8 mouse cellular contexts compared by ENCODE assay signal in the genomic region with DNA sequence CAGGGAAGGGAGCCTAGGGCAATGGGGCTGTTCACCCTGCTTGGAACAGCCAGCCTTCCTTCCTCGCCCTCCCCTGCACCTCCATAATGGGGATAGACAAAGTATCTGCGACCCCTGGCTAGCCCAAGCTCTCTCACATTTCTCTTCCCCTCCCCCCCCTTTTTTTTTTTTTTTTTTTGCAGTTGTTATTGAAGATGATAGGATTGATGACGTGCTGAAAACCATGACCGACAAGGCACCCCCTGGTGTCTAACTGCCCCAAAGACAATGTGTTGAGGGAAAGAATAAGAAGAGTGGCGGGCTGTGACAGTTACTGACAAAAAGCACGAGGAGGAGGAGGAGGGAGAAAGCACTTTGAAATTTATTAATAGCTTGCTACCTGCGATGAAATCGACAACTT. TPM values are rescaled to one million over a fixed set of nuclear protein-coding genes. Genes with fewer than 3 reads are reported as not detected.
DNase-seq lines count a peak whose midpoint lies in the region; ATAC-seq and TF ChIP-seq lines count a peak whose summit lies in the region.

No protein-coding gene starts in this region.

- H3K4me1 ChIP-seq in cerebellum, adult 2 months (ENCODE audit: control insufficient read depth, insufficient read depth, low read length), result peaks cover 5% of the 10 kb centered on the region
- H3K4me1 ChIP-seq in megakaryocyte, embryonic 14.5 days, result peaks cover 35% of the 10 kb centered on the region
- H3K4me1 ChIP-seq in limb, embryonic 14.5 days (ENCODE audit: control insufficient read depth, insufficient read depth, low read length), result peaks cover 14% of the 10 kb centered on the region; the same call in 1 of the 2 replicates
- peaks cover 33% of the 10 kb centered on the region for H3K4me1 ChIP-seq in stomach, embryonic 15.5 days

- H3K27me3 ChIP-seq in cerebellum, adult 2 months (ENCODE audit: control insufficient read depth, insufficient read depth, low read length), result no peaks in the 10 kb centered on the region
- peaks cover 99% of the 10 kb centered on the region for H3K27me3 ChIP-seq in megakaryocyte, embryonic 14.5 days (replicated peaks)
- H3K27me3 ChIP-seq in limb, embryonic 14.5 days (ENCODE audit: control insufficient read depth, insufficient read depth, low read length), result peaks cover 40% of the 10 kb centered on the region
- H3K27me3 ChIP-seq in stomach, embryonic 15.5 days (replicated peaks), result no peaks in the 10 kb centered on the region

- H3K9ac ChIP-seq in limb, embryonic 14.5 days (ENCODE audit: low read depth, low read length, severe bottlenecking), result no peak overlapping the region
- peak overlapping the region; percentile 92; the same call in 1 of the 2 replicates for H3K9ac ChIP-seq in stomach, embryonic 15.5 days

- H3K4me3 ChIP-seq in cerebellum, adult 2 months (replicated peaks; ENCODE audit: insufficient read depth, low read depth, low read length), result peak overlapping the region; percentile 81
- H3K4me3 ChIP-seq in megakaryocyte, embryonic 14.5 days (replicated peaks), result peak overlapping the region; percentile 73
- peak overlapping the region; percentile 76 for H3K4me3 ChIP-seq in limb, embryonic 14.5 days (replicated peaks; ENCODE audit: low read length)
- H3K4me3 ChIP-seq in stomach, embryonic 15.5 days (replicated peaks), result peak overlapping the region; percentile 87

- no peak for TF ChIP-seq POLR2A in cerebellum, adult 2 months (IDR thresholded peaks at IDR 0.05; ENCODE audit: borderline replicate concordance, insufficient read depth, low read length)
- TF ChIP-seq POLR2A in limb, embryonic 14.5 days (IDR thresholded peaks at IDR 0.05; ENCODE audit: borderline replicate concordance, extremely low read depth, insufficient read depth, insufficient read length), result no peak

- no peak for DNase-seq in cerebellum, adult 2 months
- no peak for DNase-seq in cerebellum, postnatal 4 days (ENCODE audit: low spot score in 2 of 2)
- DNase-seq in limb, embryonic 14.5 days (ENCODE audit: low spot score), result no peak
- no peak for DNase-seq in layer of hippocampus, adult 9-11 months

- peak overlapping the region; percentile 97 for H3K4me2 ChIP-seq in limb, embryonic 14.5 days (replicated peaks; ENCODE audit: low read depth, low read length, severe bottlenecking)
- H3K4me2 ChIP-seq in stomach, embryonic 15.5 days, result peak overlapping the region; percentile 90

- TF ChIP-seq CTCF in cerebellum, adult 2 months (IDR thresholded peaks at IDR 0.05; ENCODE audit: borderline replicate concordance, insufficient read depth, low read depth, low read length), result no peak

- H3K36me3 ChIP-seq in megakaryocyte, embryonic 14.5 days (replicated peaks; ENCODE audit: low read length), result no peaks in the 10 kb centered on the region
- no peaks in the 10 kb centered on the region for H3K36me3 ChIP-seq in limb, embryonic 14.5 days (ENCODE audit: control insufficient read depth, insufficient read depth, low read length)
- no peaks in the 10 kb centered on the region for H3K36me3 ChIP-seq in stomach, embryonic 15.5 days

- 31% methylated on average over 8 of the region's 8 CpGs for WGBS in cerebellum, adult 2 months
- 13% methylated on average over 7 of the region's 8 CpGs for WGBS in limb, embryonic 14.5 days
- WGBS in stomach, embryonic 15.5 days, result 23% methylated on average over 8 of the region's 8 CpGs

- ATAC-seq in megakaryocyte, adult 5-6 weeks (ENCODE audit: poor library complexity, severe bottlenecking), result no peak
- no peak for ATAC-seq in limb, embryonic 14.5 days (ENCODE audit: low FRiP score, low read depth)
- no peak for ATAC-seq in stomach, embryonic 15.5 days (ENCODE audit: insufficient read depth, low FRiP score, low read depth)
- ATAC-seq in cerebellum, adult (ENCODE audit: insufficient number of reproducible peaks, low FRiP score, low TSS enrichment), result no peak

- peaks cover 6% of the 10 kb centered on the region for H3K9me3 ChIP-seq in megakaryocyte, embryonic 14.5 days
- no peaks in the 10 kb centered on the region for H3K9me3 ChIP-seq in limb, embryonic 14.5 days (ENCODE audit: control insufficient read depth, low read length)
- no peaks in the 10 kb centered on the region for H3K9me3 ChIP-seq in stomach, embryonic 15.5 days

- peak overlapping the region; percentile 84; the same call in 1 of the 2 replicates for H3K27ac ChIP-seq in cerebellum, adult 2 months (ENCODE audit: insufficient read depth, low read length)
- H3K27ac ChIP-seq in limb, embryonic 14.5 days (replicated peaks; ENCODE audit: low read depth, low read length), result no peak overlapping the region
- no peak overlapping the region for H3K27ac ChIP-seq in stomach, embryonic 15.5 days

RNA-seq across cellular contexts. Expression of a gene that starts 2.4 kb away (rescaled TPM):
- 99.0 and 109 TPM in 2 replicates for polyA plus RNA-seq in cerebellum, adult 2 months (2012; rRNA removed)
- polyA plus RNA-seq in megakaryocyte, embryonic 14.5 days (2012; ENCODE audit: insufficient read depth, low replicate concordance), result 0.13 and 1.2 TPM in 2 replicates
- 0.21 and 0.40 TPM in 2 replicates for total RNA-seq in megakaryocyte, adult 5-6 weeks (2015)
- 0.04 TPM in 1 of 2 replicates, not detected in the other for total RNA-seq in megakaryocyte, adult 5-6 weeks (2017)
- 7.8 and 9.0 TPM in 2 replicates for polyA plus RNA-seq in limb, embryonic 14.5 days (2012; rRNA removed)
- polyA plus RNA-seq in limb, embryonic 14.5 days (2014; fragmentation: Nextera tagmentation; extraction: Ambion mirVana), result 2.1 and 2.9 TPM in 2 replicates
- polyA plus RNA-seq in stomach, embryonic 15.5 days (2015; fragmentation: Nextera tagmentation; extraction: Ambion mirVana), result 5.0 and 5.2 TPM in 2 replicates

RNA-seq across cellular contexts. Expression of a gene that starts 22.1 kb away (rescaled TPM):
- polyA plus RNA-seq in cerebellum, adult 2 months (2012; rRNA removed), result 40.9 and 45.3 TPM in 2 replicates
- 3.4 and 21.8 TPM in 2 replicates for polyA plus RNA-seq in megakaryocyte, embryonic 14.5 days (2012; ENCODE audit: insufficient read depth, low replicate concordance)
- 4.9 and 8.1 TPM in 2 replicates for total RNA-seq in megakaryocyte, adult 5-6 weeks (2015)
- total RNA-seq in megakaryocyte, adult 5-6 weeks (2017), result 4.4 and 6.1 TPM in 2 replicates
- polyA plus RNA-seq in limb, embryonic 14.5 days (2012; rRNA removed), result 13.8 and 14.2 TPM in 2 replicates
- 17.1 and 18.4 TPM in 2 replicates for polyA plus RNA-seq in limb, embryonic 14.5 days (2014; fragmentation: Nextera tagmentation; extraction: Ambion mirVana)
- 15.7 and 18.6 TPM in 2 replicates for polyA plus RNA-seq in stomach, embryonic 15.5 days (2015; fragmentation: Nextera tagmentation; extraction: Ambion mirVana)
